Mouse (Mus musculus): ENCODE results near the gene Runx2. TPM values are rescaled to one million over a fixed set of nuclear protein-coding genes. Genes with fewer than 3 reads are reported as not detected.

Runx2 gene
- polyA plus RNA-seq, 1 experiment from 2014 or later: 2.2 TPM

- DNase-seq (ENCODE audit: low spot score) (no peak), ATAC-seq (replicated peaks; ENCODE audit: low FRiP score) (no peak)
- Histone ChIP-seq H3K27me3 (ENCODE audit: control insufficient read depth, insufficient read depth, low read length) (no peaks in the 10 kb centered on the region), H3K27ac (ENCODE audit: low read depth, low read length) (no peak overlapping the region), H3K4me2 (ENCODE audit: low read depth, low read length, severe bottlenecking) (no peak overlapping the region), H3K4me1 (replicated peaks; ENCODE audit: control insufficient read depth, insufficient read depth, low read length) (no peaks in the 10 kb centered on the region), H3K4me3 (ENCODE audit: low read depth, low read length) (no peak overlapping the region), H3K9me3 (ENCODE audit: control insufficient read depth, low read length) (no peaks in the 10 kb centered on the region), H3K9ac (ENCODE audit: low read length) (no peak overlapping the region), H3K36me3 (ENCODE audit: control insufficient read depth, insufficient read depth, low read length) (no peaks in the 10 kb centered on the region)
- WGBS: 85% methylated on average over 6 of the region's 6 CpGs
Measured at GRCm38 (mm10) chr17:44489346-44489745, 325.3 kb downstream of the Runx2 start.

DNA sequence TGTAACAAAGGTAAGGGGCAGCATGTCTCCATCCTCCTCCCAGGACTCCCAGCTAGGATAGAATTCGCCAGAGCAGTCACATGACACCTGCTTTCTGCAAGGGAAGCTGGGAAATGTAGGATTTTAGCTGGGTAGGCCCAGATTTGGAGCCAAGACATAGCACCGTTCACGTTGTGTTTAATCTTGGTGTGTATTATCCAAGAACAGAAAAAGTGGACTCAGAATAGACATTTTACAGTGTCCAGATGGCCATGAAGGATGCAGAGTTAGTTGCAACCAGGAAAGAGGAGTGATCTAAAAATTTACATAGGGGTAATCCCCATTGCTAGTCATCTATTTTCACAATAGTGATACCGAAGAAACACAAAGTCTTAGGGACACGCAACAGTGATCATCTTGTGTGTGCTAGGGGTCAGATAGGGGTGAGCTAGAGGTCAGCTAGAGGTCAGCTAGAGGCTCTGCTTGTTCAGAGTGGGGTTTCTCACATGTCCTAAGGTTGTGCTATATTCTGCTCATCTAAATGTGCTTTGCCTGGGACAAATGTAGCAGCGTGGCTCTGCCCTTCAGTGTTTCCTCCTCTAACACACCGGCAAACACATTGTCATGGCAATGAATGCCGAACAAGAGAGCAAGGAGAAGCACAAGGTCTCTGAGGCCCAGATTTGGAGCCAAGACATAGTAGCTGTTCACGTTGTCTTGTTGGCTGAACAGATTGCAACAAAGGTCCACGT, 326.9 kb downstream of the Runx2 start:
- no peak overlapping the region for H3K4me2 ChIP-seq (ENCODE audit: low read depth, low read length, severe bottlenecking)
- H3K27ac ChIP-seq (ENCODE audit: low read depth, low read length): no peak overlapping the region
- no peak for ATAC-seq (replicated peaks; ENCODE audit: low FRiP score)
- H3K4me1 ChIP-seq (replicated peaks; ENCODE audit: control insufficient read depth, insufficient read depth, low read length): no peaks in the 10 kb centered on the region
- no peaks in the 10 kb centered on the region for H3K9me3 ChIP-seq (ENCODE audit: control insufficient read depth, low read length)
- DNase-seq (ENCODE audit: low spot score): no peak
- no peak overlapping the region for H3K9ac ChIP-seq (ENCODE audit: low read length)
- WGBS: 87% methylated on average over 10 of the region's 10 CpGs
- no peak overlapping the region for H3K4me3 ChIP-seq (ENCODE audit: low read depth, low read length)
- no peaks in the 10 kb centered on the region for H3K36me3 ChIP-seq (ENCODE audit: control insufficient read depth, insufficient read depth, low read length)
- no peaks in the 10 kb centered on the region for H3K27me3 ChIP-seq (ENCODE audit: control insufficient read depth, insufficient read depth, low read length)

GRCm38 (mm10) chr17:44485337-44485736, 329.3 kb downstream of the Runx2 start:
- H3K36me3 ChIP-seq (ENCODE audit: control insufficient read depth, insufficient read depth, low read length): no peaks in the 10 kb centered on the region
- WGBS: 83% methylated on average over 5 of the region's 5 CpGs
- ATAC-seq (replicated peaks; ENCODE audit: low FRiP score) (no peak), DNase-seq (ENCODE audit: low spot score) (no peak)
- no peak overlapping the region for H3K4me3 ChIP-seq (ENCODE audit: low read depth, low read length)
- no peak overlapping the region for H3K4me2 ChIP-seq (ENCODE audit: low read depth, low read length, severe bottlenecking)
- H3K4me1 ChIP-seq (replicated peaks; ENCODE audit: control insufficient read depth, insufficient read depth, low read length): no peaks in the 10 kb centered on the region
- no peaks in the 10 kb centered on the region for H3K27me3 ChIP-seq (ENCODE audit: control insufficient read depth, insufficient read depth, low read length)
- no peak overlapping the region for H3K27ac ChIP-seq (ENCODE audit: low read depth, low read length)
- no peak overlapping the region for H3K9ac ChIP-seq (ENCODE audit: low read length)
- no peaks in the 10 kb centered on the region for H3K9me3 ChIP-seq (ENCODE audit: control insufficient read depth, low read length)

DNA sequence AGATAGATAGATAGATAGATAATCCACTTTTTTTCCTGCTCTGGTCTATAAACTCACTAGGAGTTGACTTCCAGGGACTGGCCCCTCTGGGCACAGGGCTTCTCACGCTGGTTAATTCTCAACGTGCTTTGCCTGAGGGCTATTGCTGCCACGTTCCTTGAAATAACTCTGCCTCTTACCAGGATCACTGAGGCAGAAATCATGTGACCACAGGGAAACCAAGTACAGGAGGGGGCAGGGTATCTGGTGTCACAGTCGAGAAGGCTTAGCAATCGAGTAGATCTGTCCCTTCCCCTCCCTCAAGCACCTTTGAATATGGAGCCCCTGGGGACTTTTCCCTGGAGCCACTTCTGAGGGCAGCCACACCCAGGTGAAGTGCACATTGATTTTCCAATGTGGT, 334.7 kb downstream of the Runx2 start:
- ATAC-seq (replicated peaks; ENCODE audit: low FRiP score) (no peak), DNase-seq (ENCODE audit: low spot score) (no peak)
- Histone ChIP-seq H3K27me3 (ENCODE audit: control insufficient read depth, insufficient read depth, low read length) (no peaks in the 10 kb centered on the region), H3K36me3 (ENCODE audit: control insufficient read depth, insufficient read depth, low read length) (no peaks in the 10 kb centered on the region), H3K4me1 (replicated peaks; ENCODE audit: control insufficient read depth, insufficient read depth, low read length) (no peaks in the 10 kb centered on the region), H3K9me3 (ENCODE audit: control insufficient read depth, low read length) (no peaks in the 10 kb centered on the region), H3K4me2 (ENCODE audit: low read depth, low read length, severe bottlenecking) (no peak overlapping the region), H3K9ac (ENCODE audit: low read length) (no peak overlapping the region), H3K27ac (ENCODE audit: low read depth, low read length) (no peak overlapping the region), H3K4me3 (ENCODE audit: low read depth, low read length) (no peak overlapping the region)
- 33% methylated on average over 5 of the region's 5 CpGs for WGBS

GRCm38 (mm10) chr17:44479491-44479890, 335.1 kb downstream of the Runx2 start:
- H3K36me3 ChIP-seq (ENCODE audit: control insufficient read depth, insufficient read depth, low read length): no peaks in the 10 kb centered on the region
- DNase-seq (ENCODE audit: low spot score) (no peak), ATAC-seq (replicated peaks; ENCODE audit: low FRiP score) (no peak)
- H3K9me3 ChIP-seq (ENCODE audit: control insufficient read depth, low read length): no peaks in the 10 kb centered on the region
- no peak overlapping the region for H3K9ac ChIP-seq (ENCODE audit: low read length)
- H3K4me1 ChIP-seq (replicated peaks; ENCODE audit: control insufficient read depth, insufficient read depth, low read length): no peaks in the 10 kb centered on the region
- no peak overlapping the region for H3K27ac ChIP-seq (ENCODE audit: low read depth, low read length)
- H3K4me3 ChIP-seq (ENCODE audit: low read depth, low read length): no peak overlapping the region
- H3K27me3 ChIP-seq (ENCODE audit: control insufficient read depth, insufficient read depth, low read length): no peaks in the 10 kb centered on the region
- H3K4me2 ChIP-seq (ENCODE audit: low read depth, low read length, severe bottlenecking): no peak overlapping the region
- 81% methylated on average over 4 of the region's 4 CpGs for WGBS

GRCm38 (mm10) chr17:44475910-44476309, 338.7 kb downstream of the Runx2 start:
- Histone ChIP-seq H3K27me3 (ENCODE audit: control insufficient read depth, insufficient read depth, low read length) (no peaks in the 10 kb centered on the region), H3K4me3 (ENCODE audit: low read depth, low read length) (no peak overlapping the region), H3K36me3 (ENCODE audit: control insufficient read depth, insufficient read depth, low read length) (no peaks in the 10 kb centered on the region), H3K4me2 (ENCODE audit: low read depth, low read length, severe bottlenecking) (no peak overlapping the region), H3K9me3 (ENCODE audit: control insufficient read depth, low read length) (no peaks in the 10 kb centered on the region), H3K27ac (ENCODE audit: low read depth, low read length) (no peak overlapping the region), H3K9ac (ENCODE audit: low read length) (no peak overlapping the region), H3K4me1 (replicated peaks; ENCODE audit: control insufficient read depth, insufficient read depth, low read length) (no peaks in the 10 kb centered on the region)
- WGBS: 95% methylated on average over 8 of the region's 8 CpGs
- ATAC-seq (replicated peaks; ENCODE audit: low FRiP score) (no peak), DNase-seq (ENCODE audit: low spot score) (no peak)

GRCm38 (mm10) chr17:44474280-44474679, 340.3 kb downstream of the Runx2 start:
- no peaks in the 10 kb centered on the region for H3K4me1 ChIP-seq (replicated peaks; ENCODE audit: control insufficient read depth, insufficient read depth, low read length)
- H3K36me3 ChIP-seq (ENCODE audit: control insufficient read depth, insufficient read depth, low read length): no peaks in the 10 kb centered on the region
- H3K9ac ChIP-seq (ENCODE audit: low read length): no peak overlapping the region
- DNase-seq (ENCODE audit: low spot score) (no peak), ATAC-seq (replicated peaks; ENCODE audit: low FRiP score) (no peak)
- WGBS: 69% methylated on average over 3 of the region's 3 CpGs
- no peaks in the 10 kb centered on the region for H3K9me3 ChIP-seq (ENCODE audit: control insufficient read depth, low read length)
- H3K4me3 ChIP-seq (ENCODE audit: low read depth, low read length): no peak overlapping the region
- H3K4me2 ChIP-seq (ENCODE audit: low read depth, low read length, severe bottlenecking): no peak overlapping the region
- no peaks in the 10 kb centered on the region for H3K27me3 ChIP-seq (ENCODE audit: control insufficient read depth, insufficient read depth, low read length)
- H3K27ac ChIP-seq (ENCODE audit: low read depth, low read length): no peak overlapping the region

GRCm38 (mm10) chr17:44472695-44473094, 341.9 kb downstream of the Runx2 start:
- DNase-seq (ENCODE audit: low spot score): no peak
- no peaks in the 10 kb centered on the region for H3K36me3 ChIP-seq (ENCODE audit: control insufficient read depth, insufficient read depth, low read length)
- no peak overlapping the region for H3K9ac ChIP-seq (ENCODE audit: low read length)
- H3K27me3 ChIP-seq (ENCODE audit: control insufficient read depth, insufficient read depth, low read length): no peaks in the 10 kb centered on the region
- ATAC-seq (replicated peaks; ENCODE audit: low FRiP score): no peak
- H3K9me3 ChIP-seq (ENCODE audit: control insufficient read depth, low read length): no peaks in the 10 kb centered on the region
- H3K4me1 ChIP-seq (replicated peaks; ENCODE audit: control insufficient read depth, insufficient read depth, low read length): no peaks in the 10 kb centered on the region
- no peak overlapping the region for H3K4me2 ChIP-seq (ENCODE audit: low read depth, low read length, severe bottlenecking)
- WGBS: 88% methylated on average over 7 of the region's 7 CpGs
- no peak overlapping the region for H3K4me3 ChIP-seq (ENCODE audit: low read depth, low read length)
- H3K27ac ChIP-seq (ENCODE audit: low read depth, low read length): no peak overlapping the region

- 90% methylated on average over 4 of the region's 4 CpGs for WGBS
- Histone ChIP-seq H3K27me3 (ENCODE audit: control insufficient read depth, insufficient read depth, low read length) (no peaks in the 10 kb centered on the region), H3K4me2 (ENCODE audit: low read depth, low read length, severe bottlenecking) (no peak overlapping the region), H3K36me3 (ENCODE audit: control insufficient read depth, insufficient read depth, low read length) (no peaks in the 10 kb centered on the region), H3K4me3 (ENCODE audit: low read depth, low read length) (no peak overlapping the region), H3K4me1 (replicated peaks; ENCODE audit: control insufficient read depth, insufficient read depth, low read length) (no peaks in the 10 kb centered on the region), H3K9ac (ENCODE audit: low read length) (no peak overlapping the region), H3K9me3 (ENCODE audit: control insufficient read depth, low read length) (no peaks in the 10 kb centered on the region), H3K27ac (ENCODE audit: low read depth, low read length) (no peak overlapping the region)
- ATAC-seq (replicated peaks; ENCODE audit: low FRiP score) (no peak), DNase-seq (ENCODE audit: low spot score) (no peak)
Measured at GRCm38 (mm10) chr17:44463679-44464078, 350.9 kb downstream of the Runx2 start.
